Mouse (Mus musculus): Measurements from ENCODE around the gene Vmn1r201. TPM values are rescaled to one million over a fixed set of nuclear protein-coding genes. Genes with fewer than 3 reads are reported as not detected.

Vmn1r201 gene
- not detected for total RNA-seq (2023)

GRCm38 (mm10) chr13:22471623-22472022, at the start of gene Vmn1r201:
TSS of gene Vmn1r201 (plus strand) at chr13:22471923.

GRCm38 (mm10) chr13:22505281-22505680, 33.6 kb downstream of the Vmn1r201 start, which contains the start of gene Vmn1r202:
TSS of gene Vmn1r202 (minus strand) at chr13:22505381.

GRCm38 (mm10) chr13:22517814-22518213, 46.1 kb downstream of the Vmn1r201 start, which contains the start of gene Vmn1r203:
TSS of gene Vmn1r203 (plus strand) at chr13:22518114.

Other genes starting within 250 kb of the Vmn1r201 start
- gene Vmn1r193, start 248.8 kb upstream of the Vmn1r201 start, total RNA-seq (2023): not detected
- gene Vmn1r194, start 227.7 kb upstream of the Vmn1r201 start, total RNA-seq (2023): not detected
- not detected for gene Vmn1r195, start 201.4 kb upstream of the Vmn1r201 start, total RNA-seq (2023)
- not detected for gene Vmn1r196, start 182.0 kb upstream of the Vmn1r201 start, total RNA-seq (2023)
- gene Vmn1r197, start 147.3 kb upstream of the Vmn1r201 start, total RNA-seq (2023): not detected
- not detected for gene Vmn1r198, start 121.6 kb upstream of the Vmn1r201 start, total RNA-seq (2023)
- gene Vmn1r199, start 92.1 kb upstream of the Vmn1r201 start, total RNA-seq (2023): not detected
- gene Vmn1r200, start 81.5 kb upstream of the Vmn1r201 start, total RNA-seq (2023): not detected
- not detected for gene Vmn1r202, start 33.5 kb downstream of the Vmn1r201 start, total RNA-seq (2023)
- gene Vmn1r203, start 46.2 kb downstream of the Vmn1r201 start, total RNA-seq (2023): not detected
- gene Vmn1r204, start 81.3 kb downstream of the Vmn1r201 start, total RNA-seq (2023): not detected
- gene Vmn1r205, start 121.1 kb downstream of the Vmn1r201 start, total RNA-seq (2023): not detected
- gene Vmn1r206, start 152.3 kb downstream of the Vmn1r201 start, total RNA-seq (2023): not detected

Data from CD4-positive naive resting alpha-beta T cell, adult 57 days (primary cell).